Mouse (Mus musculus) liver, embryonic 13.5 days (tissue): ENCODE results near the gene Arid5b. TPM values are rescaled to one million over a fixed set of nuclear protein-coding genes. Genes with fewer than 3 reads are reported as not detected.

Source experiments
- ATAC-seq: fragments of 200-750 bp; cut with Nextera tagmentation; 2 replicates; pipeline ENCODE4 v1.8.0; 2017; ENCODE audit warnings: low read depth, mild to moderate bottlenecking, moderate number of reproducible peaks, moderate library complexity
- DNase-seq: peaks from one replicate; pipeline ENCODE4 v3.0.0; 2022
- H3K27ac ChIP-seq: fragments of 300-500 bp; sonication (generic); 2 replicates; pipeline ENCODE4 v1.5.1; 2015; ENCODE audit warnings: moderate library complexity, mild to moderate bottlenecking, inconsistent platforms
- H3K27me3 ChIP-seq: fragments of 300-500 bp; sonication (generic); 2 replicates; pipeline ENCODE4 v1.6.1; 2015; ENCODE audit warnings: mild to moderate bottlenecking, inconsistent platforms
- H3K36me3 ChIP-seq: fragments of 300-500 bp; sonication (generic); 2 replicates; pipeline ENCODE4 v1.6.1; 2015; ENCODE audit warnings: mild to moderate bottlenecking, inconsistent platforms
- H3K4me1 ChIP-seq: fragments of 300-500 bp; sonication (generic); replicated peaks from 2 replicates; pipeline ENCODE4 v1.6.1; 2015; ENCODE audit warnings: inconsistent platforms
- H3K4me2 ChIP-seq: fragments of 300-500 bp; sonication (generic); 2 replicates; pipeline ENCODE4 v1.6.1; 2015; ENCODE audit warnings: inconsistent platforms, mild to moderate bottlenecking, moderate library complexity
- H3K4me3 ChIP-seq: fragments of 300-500 bp; sonication (generic); replicated peaks from 2 replicates; pipeline ENCODE4 v1.5.1; 2015; ENCODE audit warnings: mild to moderate bottlenecking, inconsistent platforms
- H3K9ac ChIP-seq: fragments of 300-500 bp; sonication (generic); 2 replicates; pipeline ENCODE4 v1.6.1; 2015; ENCODE audit warnings: mild to moderate bottlenecking, inconsistent platforms
- H3K9me3 ChIP-seq: fragments of 300-500 bp; sonication (generic); replicated peaks from 2 replicates; pipeline ENCODE4 v1.6.1; 2016; ENCODE audit warnings: inconsistent platforms
- WGBS: fragments of 180-500 bp; shearing (Covaris S2); methylation state at CpG from one replicate; pipeline ENCODE4 v1.1.7; 2015; ENCODE audit not compliant: insufficient replicate concordance; 5-methylcytosine and 5-hydroxymethylcytosine counted together
- polyA plus RNA-seq: library from polyadenylated mRNA; unstranded; fragments of >200 nt; fragmentation: Nextera tagmentation; extraction: Ambion mirVana; gene quantifications from 2 replicates; pipeline ENCODE4 v1.2.1, GENCODE M21; 2015

Arid5b gene
- polyA plus RNA-seq, 1 experiment from 2014 or later, result 4.1 TPM

DNA sequence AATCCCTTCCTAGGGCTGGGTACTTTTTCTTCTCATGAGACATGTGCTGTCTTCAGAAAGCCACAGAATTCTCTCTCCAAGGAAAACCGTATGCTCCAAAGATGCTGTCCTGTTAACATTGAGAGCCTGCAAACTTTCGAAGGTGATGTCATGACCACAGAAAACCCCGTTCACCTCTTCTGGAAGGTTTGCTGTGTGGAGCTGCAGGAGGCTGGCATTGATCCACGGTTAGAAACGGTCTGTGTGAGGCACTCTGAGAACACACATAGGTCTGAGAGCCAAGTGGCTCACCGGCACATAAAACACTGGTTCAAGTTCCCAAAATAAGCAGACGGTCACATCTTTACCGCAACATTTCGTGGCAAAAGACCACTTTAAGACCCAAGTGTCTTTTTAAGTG, 145.9 kb downstream of the Arid5b start:
- no peak for DNase-seq
- 72% methylated on average over 9 of the region's 9 CpGs for WGBS
- Histone ChIP-seq H3K4me2 (no peak overlapping the region), H3K9ac (no peak overlapping the region), H3K9me3 (no peaks in the 10 kb centered on the region), H3K36me3 (peaks cover 6% of the 10 kb centered on the region; the same call in 1 of the 2 replicates), H3K4me3 (no peak overlapping the region), H3K27me3 (peaks cover 6% of the 10 kb centered on the region; the same call in 1 of the 2 replicates), H3K27ac (no peak overlapping the region), H3K4me1 (peaks cover 35% of the 10 kb centered on the region)
- ATAC-seq, result no peak

DNA sequence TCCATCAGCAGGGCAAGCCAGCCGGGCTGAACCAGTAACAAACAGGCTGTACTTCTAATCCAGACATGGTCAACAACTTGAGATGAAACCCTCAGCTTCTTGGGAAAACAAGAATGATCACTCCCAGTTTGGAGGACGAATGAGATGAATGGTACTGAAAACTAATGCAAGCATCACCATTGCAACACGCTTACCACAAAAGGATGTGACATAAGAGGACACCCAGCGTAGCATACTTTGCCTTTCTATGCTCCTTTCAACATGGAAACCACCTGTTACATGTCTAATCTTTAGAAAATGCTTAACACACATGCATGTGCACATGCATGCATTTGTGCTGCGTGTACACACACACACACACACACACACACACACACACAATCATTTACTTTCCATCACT, 146.4 kb downstream of the Arid5b start:
- 55% methylated on average over 5 of the region's 5 CpGs for WGBS
- H3K9me3 ChIP-seq, result no peaks in the 10 kb centered on the region
- no peak overlapping the region for H3K27ac ChIP-seq
- no peak overlapping the region for H3K9ac ChIP-seq
- ATAC-seq (no peak), DNase-seq (no peak)
- no peak overlapping the region for H3K4me3 ChIP-seq
- H3K4me1 ChIP-seq, result peaks cover 35% of the 10 kb centered on the region
- H3K36me3 ChIP-seq, result peaks cover 6% of the 10 kb centered on the region; the same call in 1 of the 2 replicates
- H3K4me2 ChIP-seq, result no peak overlapping the region
- H3K27me3 ChIP-seq, result peaks cover 6% of the 10 kb centered on the region; the same call in 1 of the 2 replicates

DNA sequence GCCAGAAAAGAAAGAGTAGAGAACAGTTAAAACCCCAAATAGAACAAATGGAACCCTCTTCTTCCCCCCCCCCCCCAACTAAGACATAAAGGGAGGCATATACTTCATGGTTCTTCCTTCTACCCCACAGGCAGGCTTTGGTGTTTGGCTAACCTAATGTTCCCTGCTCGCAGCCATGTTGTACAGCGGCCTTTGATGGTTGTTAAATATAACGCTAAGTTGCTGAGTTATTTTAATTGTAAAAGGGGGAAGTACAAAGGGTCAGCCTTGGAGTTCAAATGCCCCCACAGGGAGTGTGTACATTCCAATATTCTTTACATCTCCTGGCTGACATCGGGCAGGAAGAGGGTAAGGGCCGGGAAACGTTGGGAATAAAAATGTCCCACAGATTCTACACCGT, 148.9 kb downstream of the Arid5b start:
- H3K4me3 ChIP-seq, result no peak overlapping the region
- H3K4me2 ChIP-seq, result no peak overlapping the region
- 66% methylated on average over 7 of the region's 7 CpGs for WGBS
- no peak for ATAC-seq
- no peak overlapping the region for H3K9ac ChIP-seq
- H3K9me3 ChIP-seq, result no peaks in the 10 kb centered on the region
- peaks cover 6% of the 10 kb centered on the region; the same call in 1 of the 2 replicates for H3K36me3 ChIP-seq
- no peak for DNase-seq
- no peaks in the 10 kb centered on the region for H3K27me3 ChIP-seq
- H3K4me1 ChIP-seq, result peaks cover 36% of the 10 kb centered on the region
- H3K27ac ChIP-seq, result no peak overlapping the region

DNA sequence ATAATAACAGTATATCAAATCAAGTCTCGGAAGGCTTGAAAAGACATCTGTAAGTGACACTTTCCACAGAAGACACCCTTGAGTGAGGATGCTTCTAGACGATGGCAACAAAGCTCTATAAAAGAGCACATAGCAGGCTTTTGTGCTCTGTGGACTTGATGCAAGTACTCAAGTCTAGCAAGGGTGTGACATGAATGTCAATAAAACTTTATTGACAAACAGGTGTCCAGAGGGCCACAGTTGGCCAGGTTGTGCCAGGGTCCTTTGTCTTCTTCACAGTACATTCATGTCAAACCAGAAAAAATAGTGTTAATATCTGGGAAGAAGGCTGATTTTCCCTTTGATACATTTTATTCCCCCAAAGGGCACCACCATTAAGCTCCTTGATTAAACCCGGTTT, 149.5 kb downstream of the Arid5b start:
- peaks cover 34% of the 10 kb centered on the region for H3K4me1 ChIP-seq
- H3K27me3 ChIP-seq, result no peaks in the 10 kb centered on the region
- no peak overlapping the region for H3K9ac ChIP-seq
- ATAC-seq (no peak), DNase-seq (no peak)
- H3K36me3 ChIP-seq, result peaks cover 6% of the 10 kb centered on the region; the same call in 1 of the 2 replicates
- 74% methylated on average over 3 of the region's 3 CpGs for WGBS
- no peaks in the 10 kb centered on the region for H3K9me3 ChIP-seq
- H3K4me2 ChIP-seq, result no peak overlapping the region
- H3K4me3 ChIP-seq, result no peak overlapping the region
- no peak overlapping the region for H3K27ac ChIP-seq

DNA sequence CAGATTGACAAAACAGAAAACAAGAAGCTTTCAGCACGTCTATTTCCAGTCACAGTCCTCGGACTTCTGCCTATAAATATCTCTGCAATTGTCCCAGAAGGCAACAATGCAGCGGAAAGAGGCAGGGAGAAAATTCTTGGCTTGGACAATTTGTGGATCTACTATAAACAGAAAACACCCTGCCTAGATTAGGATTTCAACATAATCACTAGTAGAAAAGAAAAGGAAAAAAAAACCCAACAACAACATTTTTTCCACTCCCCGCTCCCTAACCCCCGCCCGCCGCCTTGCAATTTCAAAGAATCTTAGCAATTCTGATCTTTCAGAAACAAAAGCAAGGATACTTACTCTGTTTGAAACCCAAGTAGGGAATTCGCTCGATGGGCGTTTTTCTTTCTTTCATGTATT, 150.1 kb downstream of the Arid5b start:
- ATAC-seq, result no peak
- Histone ChIP-seq H3K4me3 (no peak overlapping the region), H3K27ac (no peak overlapping the region), H3K9me3 (no peaks in the 10 kb centered on the region), H3K4me1 (peaks cover 34% of the 10 kb centered on the region), H3K27me3 (no peaks in the 10 kb centered on the region), H3K36me3 (peaks cover 6% of the 10 kb centered on the region; the same call in 1 of the 2 replicates), H3K9ac (no peak overlapping the region), H3K4me2 (no peak overlapping the region)
- no peak for DNase-seq
- 69% methylated on average over 10 of the region's 10 CpGs for whole genome bisulfite sequencing

DNA sequence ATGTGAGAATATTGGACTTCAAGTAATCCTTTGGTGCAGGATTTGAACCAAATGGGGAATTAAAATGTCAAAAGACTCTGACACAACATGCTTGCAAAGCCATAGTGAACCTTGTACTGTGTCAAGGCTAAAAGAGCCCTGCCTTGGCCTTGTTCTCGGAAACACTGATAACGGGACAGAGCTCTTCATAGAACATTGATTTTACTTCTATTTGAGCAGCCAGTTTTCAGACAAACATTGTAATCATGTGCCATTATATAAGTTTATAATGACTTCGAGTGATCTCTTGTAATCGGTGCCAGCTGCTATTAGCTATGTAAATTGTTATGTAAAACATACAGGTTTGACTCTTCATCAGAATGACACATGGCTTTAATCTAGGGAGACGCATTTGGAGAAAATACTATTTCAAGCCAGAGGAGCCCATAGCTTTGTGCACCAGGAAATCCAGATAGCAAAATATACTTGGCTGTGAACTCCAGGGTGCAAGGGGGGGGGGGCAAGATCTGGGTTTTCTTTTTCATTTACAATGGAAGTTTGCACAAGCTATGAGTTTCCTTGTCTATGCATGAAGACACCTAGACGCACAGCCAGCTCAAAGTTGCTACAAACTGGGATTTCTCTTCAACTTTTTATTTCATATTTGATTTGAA, 150.8 kb downstream of the Arid5b start:
- peaks cover 3% of the 10 kb centered on the region; the same call in 1 of the 2 replicates for H3K36me3 ChIP-seq
- WGBS, result 65% methylated on average over 6 of the region's 6 CpGs
- no peak for ATAC-seq

DNA sequence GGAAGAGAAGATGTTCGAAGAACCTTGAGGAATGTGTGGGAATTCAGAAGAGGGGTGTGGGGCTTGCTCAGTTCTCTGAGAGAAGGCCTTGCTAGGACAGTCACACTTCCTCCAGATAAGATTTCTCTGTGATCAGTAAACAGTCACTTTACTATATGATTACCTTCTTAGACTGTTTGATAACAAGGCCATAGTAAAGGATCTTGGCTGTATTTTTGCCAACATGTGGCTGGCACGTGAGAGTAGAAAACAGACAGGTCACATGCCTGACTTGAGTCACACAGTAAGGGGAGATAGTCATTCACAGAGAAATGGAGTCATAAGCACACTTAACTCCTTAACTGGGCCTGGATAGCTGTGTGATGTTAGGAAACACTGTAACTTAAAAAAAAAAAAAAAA, 151.4 kb downstream of the Arid5b start:
- ATAC-seq (no peak), DNase-seq (no peak)
- Histone ChIP-seq H3K4me3 (no peak overlapping the region), H3K27ac (no peak overlapping the region; the same call in 1 of the 2 replicates), H3K36me3 (peaks cover 3% of the 10 kb centered on the region; the same call in 1 of the 2 replicates), H3K4me2 (no peak overlapping the region), H3K27me3 (no peaks in the 10 kb centered on the region), H3K9ac (no peak overlapping the region), H3K9me3 (no peaks in the 10 kb centered on the region), H3K4me1 (peaks cover 34% of the 10 kb centered on the region)
- 25% methylated on average over 2 of the region's 2 CpGs for WGBS

More for the DNA sequence above, 150.8 kb downstream of the Arid5b start:
- H3K4me1 ChIP-seq, result peaks cover 34% of the 10 kb centered on the region
- H3K9ac ChIP-seq, result no peak overlapping the region
- DNase-seq, result no peak
- H3K4me2 ChIP-seq, result no peak overlapping the region
- H3K9me3 ChIP-seq, result no peaks in the 10 kb centered on the region
- H3K4me3 ChIP-seq, result no peak overlapping the region
- H3K27ac ChIP-seq, result peak overlapping the region; percentile 15; the same call in 1 of the 2 replicates
- no peaks in the 10 kb centered on the region for H3K27me3 ChIP-seq

DNA sequence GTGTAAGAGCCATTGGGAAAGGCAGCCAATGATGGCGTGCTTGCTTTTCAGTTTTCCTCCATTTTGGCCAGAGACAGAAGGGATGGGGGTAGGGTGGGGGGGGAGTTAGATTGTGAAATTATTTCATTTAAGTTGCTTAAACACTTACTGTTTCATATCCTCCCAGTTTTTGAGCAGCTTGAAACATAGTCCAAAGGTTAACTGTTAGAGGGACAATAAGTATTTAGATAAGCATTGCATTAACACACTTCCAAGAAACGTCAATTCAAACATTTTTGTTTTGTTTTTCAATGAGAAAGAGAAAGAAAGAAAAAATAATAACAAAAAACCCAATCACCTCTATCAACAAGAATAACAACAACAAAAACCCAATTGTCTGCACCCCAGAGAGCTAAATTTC, 152.0 kb downstream of the Arid5b start:
- no peak overlapping the region for H3K4me2 ChIP-seq
- ATAC-seq (no peak), DNase-seq (no peak)
- no peak overlapping the region for H3K9ac ChIP-seq
- WGBS, result 65% methylated on average over 2 of the region's 2 CpGs
- peaks cover 34% of the 10 kb centered on the region for H3K4me1 ChIP-seq
- H3K27ac ChIP-seq, result no peak overlapping the region
- H3K9me3 ChIP-seq, result no peaks in the 10 kb centered on the region
- H3K36me3 ChIP-seq, result peaks cover 3% of the 10 kb centered on the region; the same call in 1 of the 2 replicates
- H3K27me3 ChIP-seq, result no peaks in the 10 kb centered on the region
- no peak overlapping the region for H3K4me3 ChIP-seq

DNA sequence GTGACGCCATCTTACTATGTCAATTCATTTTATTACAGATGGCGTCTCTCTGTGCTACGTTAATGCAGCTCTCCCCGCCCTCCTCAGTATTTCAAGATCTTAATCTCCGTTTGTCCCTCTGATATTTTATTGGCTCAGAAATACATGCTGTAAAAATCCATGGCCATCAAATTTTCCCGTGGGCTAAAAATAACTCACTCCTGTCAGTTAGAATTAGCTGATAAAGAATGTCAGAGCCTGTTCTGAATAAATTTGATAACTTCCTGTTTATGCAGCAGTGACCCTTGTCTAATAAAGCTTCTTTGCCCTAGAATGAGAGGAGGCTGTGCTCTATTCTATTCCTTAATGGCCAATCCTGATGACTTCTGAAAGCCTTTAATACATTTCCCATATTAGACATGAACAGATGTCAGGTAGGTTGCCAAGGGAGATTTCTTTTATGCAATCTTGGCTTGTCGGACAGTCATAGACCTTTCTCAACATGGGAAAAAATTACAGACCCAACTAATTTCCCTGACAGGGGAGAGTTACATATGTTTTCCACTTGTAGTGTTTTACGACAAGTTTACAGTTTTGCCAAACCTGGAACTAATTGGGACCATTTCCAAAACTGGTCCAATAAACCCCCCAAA, 152.5 kb downstream of the Arid5b start:
- Histone ChIP-seq H3K4me2 (no peak overlapping the region), H3K4me1 (peaks cover 34% of the 10 kb centered on the region), H3K9me3 (no peaks in the 10 kb centered on the region), H3K9ac (no peak overlapping the region), H3K27ac (no peak overlapping the region), H3K27me3 (no peaks in the 10 kb centered on the region), H3K36me3 (peaks cover 3% of the 10 kb centered on the region; the same call in 1 of the 2 replicates), H3K4me3 (no peak overlapping the region)
- ATAC-seq, result no peak
- WGBS, result 57% methylated on average over 8 of the region's 8 CpGs
- DNase-seq, result no peak

DNA sequence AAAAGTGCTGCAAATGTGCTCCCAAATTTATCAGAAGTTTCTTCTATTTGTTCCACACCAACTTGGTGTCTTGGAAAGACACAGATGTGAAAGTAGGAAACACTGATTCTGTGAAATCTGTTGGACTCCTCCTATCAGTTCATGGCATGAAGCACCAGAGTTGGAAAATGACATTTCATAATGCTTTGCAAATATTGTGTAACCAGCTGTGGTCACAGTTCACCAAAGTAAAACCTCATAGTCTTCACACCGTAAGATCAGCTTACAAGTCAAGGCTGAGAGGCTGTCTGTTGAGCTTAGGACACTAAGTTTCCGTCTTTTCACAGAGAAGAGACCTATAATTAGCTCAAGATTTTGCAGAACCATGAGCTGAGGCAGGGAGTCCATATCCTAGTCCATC, 153.6 kb downstream of the Arid5b start:
- Histone ChIP-seq H3K36me3 (no peaks in the 10 kb centered on the region), H3K9me3 (no peaks in the 10 kb centered on the region), H3K9ac (no peak overlapping the region), H3K27me3 (no peaks in the 10 kb centered on the region), H3K4me3 (no peak overlapping the region), H3K4me2 (no peak overlapping the region), H3K4me1 (peaks cover 33% of the 10 kb centered on the region), H3K27ac (no peak overlapping the region)
- DNase-seq (no peak), ATAC-seq (peak; percentile 29; the same call in 1 of the 2 replicates)
- WGBS, result 26% methylated on average over 2 of the region's 2 CpGs

DNA sequence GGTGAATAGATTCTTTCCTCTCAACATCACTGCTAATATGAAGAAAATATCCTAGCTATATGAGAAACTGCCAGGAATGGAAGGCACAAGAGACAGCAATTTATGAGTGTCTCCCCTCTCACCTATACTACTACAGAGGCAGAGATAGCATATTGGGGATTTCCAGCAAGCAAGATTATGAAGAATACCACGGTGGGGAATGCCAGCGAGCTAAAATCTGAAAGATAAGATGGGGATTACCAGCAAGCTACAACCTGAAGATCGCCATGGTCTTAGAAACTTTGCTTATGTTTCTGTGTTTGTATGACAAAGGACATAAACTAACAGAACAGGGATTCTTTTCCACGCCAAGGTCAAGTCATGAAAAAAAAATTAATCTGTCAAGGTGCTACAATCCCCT, 155.1 kb downstream of the Arid5b start:
- no peaks in the 10 kb centered on the region for H3K9me3 ChIP-seq
- H3K36me3 ChIP-seq, result no peaks in the 10 kb centered on the region
- 61% methylated on average over 4 of the region's 4 CpGs for WGBS
- H3K9ac ChIP-seq, result no peak overlapping the region
- H3K27ac ChIP-seq, result no peak overlapping the region
- no peak for DNase-seq
- no peak overlapping the region for H3K4me2 ChIP-seq
- ATAC-seq, result no peak
- H3K4me1 ChIP-seq, result peaks cover 41% of the 10 kb centered on the region
- H3K4me3 ChIP-seq, result no peak overlapping the region
- H3K27me3 ChIP-seq, result no peaks in the 10 kb centered on the region
